Mouse (Mus musculus) MEL (cell line): ENCODE data around the gene Gfy. TPM values are rescaled to one million over a fixed set of nuclear protein-coding genes. Genes with fewer than 3 reads are reported as not detected.

Experiments
- DNase-seq: peaks from one replicate; pipeline ENCODE4 v3.0.0; 2011; ENCODE audit warnings: low read depth, low spot score
- H3K27ac ChIP-seq: 2 replicates; pipeline ENCODE4 v1.5.1; 2012; ENCODE audit warnings: low read depth, mild to moderate bottlenecking, control low read depth, low read length, moderate library complexity; ENCODE audit not compliant: control insufficient read depth
- H3K27me3 ChIP-seq, 2 experiments: fragments of 150-350 bp in 1 of 2; sonication (generic) in 1 of 2; 2 replicates each; pipeline ENCODE4 v1.6.1; 2012; ENCODE audit warnings: low read length in 2 of 2, mild to moderate bottlenecking in 2 of 2, improper control_type of control experiment in 1 of 2, moderate library complexity in 1 of 2; ENCODE audit not compliant: insufficient read depth in 2 of 2, control insufficient read depth in 1 of 2
- H3K36me3 ChIP-seq, 2 experiments: 2 replicates each; pipeline ENCODE4 v1.6.1; 2012 to 2014; ENCODE audit warnings: low read length in 2 of 2, improper control_type of control experiment in 1 of 2, inconsistent platforms in 1 of 2, mild to moderate bottlenecking in 1 of 2; ENCODE audit not compliant: insufficient read depth in 2 of 2, control insufficient read depth in 1 of 2
- H3K4me1 ChIP-seq, 2 experiments: fragments of 150-350 bp in 1 of 2; sonication (generic) in 1 of 2; 2 replicates each; pipeline ENCODE4 v1.6.1; 2012; ENCODE audit warnings: low read length in 2 of 2, improper control_type of control experiment in 1 of 2, mild to moderate bottlenecking in 1 of 2; ENCODE audit not compliant: insufficient read depth in 2 of 2, control insufficient read depth in 1 of 2
- H3K4me3 ChIP-seq, 2 experiments: fragments of 150-350 bp in 1 of 2; sonication (generic) in 1 of 2; 2 replicates each; pipeline ENCODE4 v1.5.1; 2012; ENCODE audit warnings: low read depth in 2 of 2, low read length in 2 of 2, mild to moderate bottlenecking in 2 of 2, moderate library complexity in 2 of 2, control low read depth in 1 of 2, improper control_type of control experiment in 1 of 2; ENCODE audit not compliant: control insufficient read depth in 1 of 2, insufficient read depth in 1 of 2
- H3K79me2 ChIP-seq: 2 replicates; pipeline ENCODE4 v1.6.1; 2012; ENCODE audit warnings: mild to moderate bottlenecking, low read length, moderate library complexity; ENCODE audit not compliant: control insufficient read depth, poor library complexity, insufficient read depth
- H3K9ac ChIP-seq: 2 replicates; pipeline ENCODE4 v1.6.1; 2012; ENCODE audit warnings: low read depth, mild to moderate bottlenecking, control low read depth, low read length, moderate library complexity; ENCODE audit not compliant: control insufficient read depth, poor library complexity, severe bottlenecking
- H3K9me3 ChIP-seq: fragments of 150-350 bp; sonication (generic); replicated peaks from 2 replicates; pipeline ENCODE4 v1.6.1; 2012; ENCODE audit warnings: mild to moderate bottlenecking, low read length, improper control_type of control experiment, moderate library complexity; ENCODE audit not compliant: insufficient read depth
- BHLHE40 ChIP-seq: IDR thresholded peaks from 2 replicates; pipeline ENCODE4 v1.6.1; 2012; ENCODE audit warnings: low read depth, mild to moderate bottlenecking, inconsistent platforms, low read length, improper control_type of control experiment, borderline replicate concordance
- CHD1 ChIP-seq: IDR thresholded peaks from 2 replicates; pipeline ENCODE4 v1.6.1; 2012; ENCODE audit warnings: low read depth, mild to moderate bottlenecking, inconsistent platforms, low read length, improper control_type of control experiment
- CHD2 ChIP-seq: IDR thresholded peaks from 2 replicates; pipeline ENCODE4 v1.6.1; 2011; ENCODE audit warnings: low read length, improper control_type of control experiment
- ELF1 ChIP-seq: IDR thresholded peaks from 2 replicates; pipeline ENCODE4 v1.6.1; 2014; ENCODE audit warnings: low read depth, mild to moderate bottlenecking, inconsistent platforms, low read length, improper control_type of control experiment, moderate library complexity
- EP300 ChIP-seq, 2 experiments: IDR thresholded peaks; 2 replicates each; pipeline ENCODE4 v1.6.1; 2011; ENCODE audit warnings: improper control_type of control experiment in 2 of 2, low read length in 2 of 2, low read depth in 1 of 2, mild to moderate bottlenecking in 1 of 2
- ETS1 ChIP-seq: IDR thresholded peaks from 2 replicates; pipeline ENCODE4 v1.6.1; 2012; ENCODE audit warnings: low read depth, mild to moderate bottlenecking, inconsistent platforms, low read length, improper control_type of control experiment, moderate library complexity
- HCFC1 ChIP-seq: IDR thresholded peaks from 2 replicates; pipeline ENCODE4 v1.6.1; 2012; ENCODE audit warnings: low read depth, mild to moderate bottlenecking, inconsistent platforms, low read length, improper control_type of control experiment, moderate library complexity
- JUND ChIP-seq: IDR thresholded peaks from 2 replicates; pipeline ENCODE4 v1.6.1; 2011; ENCODE audit warnings: low read depth, mild to moderate bottlenecking, improper control_type of control experiment, low read length
- KAT2A ChIP-seq: conservative IDR thresholded peaks from 2 replicates; pipeline ENCODE4 v1.6.1; 2012; ENCODE audit warnings: low read depth, low read length, improper control_type of control experiment, inconsistent platforms
- MAFK ChIP-seq: IDR thresholded peaks from 2 replicates; pipeline ENCODE4 v1.6.1; 2011; ENCODE audit warnings: low read depth, mild to moderate bottlenecking, low read length, improper control_type of control experiment, borderline replicate concordance
- MAX ChIP-seq: IDR thresholded peaks from 2 replicates; pipeline ENCODE4 v1.6.1; 2011; ENCODE audit warnings: low read length, improper control_type of control experiment
- MAZ ChIP-seq: IDR thresholded peaks from 2 replicates; pipeline ENCODE4 v1.6.1; 2012; ENCODE audit warnings: low read depth, mild to moderate bottlenecking, inconsistent platforms, low read length, improper control_type of control experiment
- MYB ChIP-seq: IDR thresholded peaks from 2 replicates; pipeline ENCODE4 v1.6.1; 2011; ENCODE audit warnings: mild to moderate bottlenecking, low read depth, low read length, improper control_type of control experiment
- NRF1 ChIP-seq: IDR thresholded peaks from 2 replicates; pipeline ENCODE4 v1.6.1; 2014; ENCODE audit warnings: low read depth, mild to moderate bottlenecking, inconsistent platforms, low read length, improper control_type of control experiment, moderate library complexity; ENCODE audit not compliant: poor library complexity, insufficient read depth, severe bottlenecking
- POLR2A ChIP-seq, 2 experiments: IDR thresholded peaks; 2 replicates each; pipeline ENCODE4 v1.6.1; 2011 to 2012; ENCODE audit warnings: low read length in 2 of 2, mild to moderate bottlenecking in 2 of 2, control low read depth in 1 of 2, improper control_type of control experiment in 1 of 2, low read depth in 1 of 2, moderate library complexity in 1 of 2; ENCODE audit not compliant: control insufficient read depth in 1 of 2, insufficient read depth in 1 of 2, poor library complexity in 1 of 2
- POLR2AphosphoS2 ChIP-seq: IDR thresholded peaks from 2 replicates; pipeline ENCODE4 v1.6.1; 2011; ENCODE audit warnings: low read length, improper control_type of control experiment
- RAD21 ChIP-seq: IDR thresholded peaks from 2 replicates; pipeline ENCODE4 v1.6.1; 2011; ENCODE audit warnings: mild to moderate bottlenecking, low read depth, low read length, improper control_type of control experiment
- RCOR1 ChIP-seq: IDR thresholded peaks from 2 replicates; pipeline ENCODE4 v1.6.1; 2012; ENCODE audit warnings: low read depth, mild to moderate bottlenecking, inconsistent platforms, low read length, improper control_type of control experiment
- SIN3A ChIP-seq: IDR thresholded peaks from 2 replicates; pipeline ENCODE4 v1.6.1; 2012; ENCODE audit warnings: low read length, improper control_type of control experiment, inconsistent platforms
- SMC3 ChIP-seq: IDR thresholded peaks from 2 replicates; pipeline ENCODE4 v1.6.1; 2011; ENCODE audit warnings: low read depth, low read length, improper control_type of control experiment
- TCF12 ChIP-seq: IDR thresholded peaks from 2 replicates; pipeline ENCODE4 v1.6.1; 2014; ENCODE audit warnings: low read depth, mild to moderate bottlenecking, inconsistent platforms, low read length, improper control_type of control experiment, moderate library complexity
- USF1 ChIP-seq: IDR thresholded peaks from 2 replicates; pipeline ENCODE4 v1.6.1; 2014; ENCODE audit warnings: low read depth, mild to moderate bottlenecking, inconsistent platforms, low read length, improper control_type of control experiment, moderate library complexity
- ZNF384 ChIP-seq: IDR thresholded peaks from 2 replicates; pipeline ENCODE4 v1.6.1; 2012; ENCODE audit warnings: low read depth, mild to moderate bottlenecking, inconsistent platforms, low read length, improper control_type of control experiment
- polyA plus RNA-seq, 2 experiments: library from polyadenylated mRNA; stranded (reverse) in 1 of 2; unstranded in 1 of 2; fragments of >175 nt in 1 of 2; fragments of >200 nt in 1 of 2; gene quantifications; 2 replicates each; pipeline versions ENCODE4 v1.2.1 to v1.2.4; 2012; ENCODE audit warnings: low replicate concordance in 2 of 2, low read depth in 1 of 2; ENCODE audit not compliant: insufficient read length in 2 of 2, insufficient read depth in 1 of 2, missing spikeins in 1 of 2
- total RNA-seq: library from RNA; depleted of rRNA; stranded (reverse); fragments of 300-350 nt; gene quantifications from 2 replicates; pipeline ENCODE4 v1.2.3, GENCODE M21; 2012

The Gfy gene
- total and polyA plus RNA-seq, 3 experiments: not detected

GRCm38 (mm10) chr7:45178550-45178949, 819 bp downstream of the Gfy start:
- no peak for DNase-seq
- H3K9me3 ChIP-seq: no peaks in the 10 kb centered on the region
- peaks cover 0 to 5% of the 10 kb centered on the region in 2 experiments; a peak in 2 of 4 replicates for H3K4me1 ChIP-seq
- no peak overlapping the region for H3K9ac ChIP-seq
- peaks cover 0 to 3% of the 10 kb centered on the region in 2 experiments; a peak in 2 of 4 replicates for H3K36me3 ChIP-seq
- H3K79me2 ChIP-seq: no peaks in the 10 kb centered on the region
- H3K4me3 ChIP-seq: no peak overlapping the region
- TF ChIP-seq ELF1 (no peak), RCOR1 (no peak), POLR2A (IDR thresholded peaks at IDR 0.05; ENCODE audit: control insufficient read depth in 1 of 2, insufficient read depth in 1 of 2, low read depth in 1 of 2, low read length in 2 of 2, poor library complexity in 1 of 2) (no peak), HCFC1 (no peak), ETS1 (no peak), MAX (no peak), EP300 (IDR thresholded peaks at IDR 0.05; ENCODE audit: low read depth in 1 of 2, low read length in 2 of 2) (no peak), CHD2 (no peak), NRF1 (no peak), POLR2AphosphoS2 (no peak), MYB (no peak), SIN3A (no peak), MAFK (no peak), JUND (no peak), BHLHE40 (no peak), RAD21 (no peak), USF1 (no peak), ZNF384 (no peak), MAZ (no peak), TCF12 (no peak)
- H3K27me3 ChIP-seq: no peaks in the 10 kb centered on the region
- no peak overlapping the region for H3K27ac ChIP-seq

- no peaks in the 10 kb centered on the region for H3K36me3 ChIP-seq
- H3K79me2 ChIP-seq: no peaks in the 10 kb centered on the region
- H3K27ac ChIP-seq: no peak overlapping the region
- H3K9ac ChIP-seq: no peak overlapping the region
- no peak overlapping the region for H3K4me3 ChIP-seq
- H3K9me3 ChIP-seq: no peaks in the 10 kb centered on the region
- TF ChIP-seq CHD2 (no peak), CHD1 (no peak), KAT2A (no peak), MAX (no peak), JUND (no peak), SIN3A (no peak), RCOR1 (no peak), MAZ (no peak), HCFC1 (no peak), ELF1 (no peak), SMC3 (no peak), ETS1 (no peak)
- no peaks in the 10 kb centered on the region for H3K27me3 ChIP-seq
- DNase-seq: no peak
- no peaks in the 10 kb centered on the region for H3K4me1 ChIP-seq
These were observed 3.0 kb downstream of the Gfy start for GRCm38 (mm10) chr7:45176356-45176755.
